Mouse (Mus musculus): ENCODE results near the gene Caprin2. TPM values are rescaled to one million over a fixed set of nuclear protein-coding genes. Genes with fewer than 3 reads are reported as not detected.
"Not testable (repeated sequence)": the region's sequence is repeated elsewhere in the genome, so short reads cannot be mapped to it uniquely, and the experiment has no call there.

Caprin2 gene
- 10.1 and 10.5 TPM in 2 replicates for polyA plus RNA-seq (2014; fragmentation: Nextera tagmentation; extraction: Ambion mirVana)

- Histone ChIP-seq H3K4me1 (ENCODE audit: control insufficient read depth in 2 of 2, insufficient read depth in 2 of 2, low read length in 2 of 2) (peaks cover 0 to 2% of the 10 kb centered on the region in 2 experiments; a peak in 2 of 4 replicates), H3K27me3 (ENCODE audit: control insufficient read depth, insufficient read depth, low read length) (no peaks in the 10 kb centered on the region), H3K4me2 (ENCODE audit: low read length) (peak within 1 kb of the TSS; percentile 89), H3K27ac (replicated peaks in 1 of 2; ENCODE audit: control insufficient read depth in 1 of 2, insufficient read depth in 1 of 2, low read depth in 2 of 2, low read length in 2 of 2) (peak within 1 kb of the TSS; percentile 71 to 83), H3K36me3 (ENCODE audit: control insufficient read depth, insufficient read depth, low read length) (no peaks in the 10 kb centered on the region), H3K9me3 (ENCODE audit: control insufficient read depth, low read length) (no peaks in the 10 kb centered on the region), H3K4me3 (ENCODE audit: control insufficient read depth in 1 of 2, insufficient read depth in 1 of 2, low read depth in 1 of 2, low read length in 2 of 2) (peak within 1 kb of the TSS; percentile 70 to 81), H3K9ac (ENCODE audit: low read length) (peak within 1 kb of the TSS; percentile 86)
- peak; percentile 98 for ATAC-seq (ENCODE audit: insufficient number of reproducible peaks, insufficient read depth, low FRiP score, low read depth)
- WGBS: under 1% methylated on average over 64 of the region's 65 CpGs
Observed at GRCm38 (mm10) chr6:148895773-148896506, at the start of gene Caprin2. Caprin2 (minus strand) TSS chr6:148896237.

- Histone ChIP-seq H3K4me3 (ENCODE audit: control insufficient read depth in 1 of 2, insufficient read depth in 1 of 2, low read depth in 1 of 2, low read length in 2 of 2) (peak overlapping the region; percentile 57 to 75), H3K36me3 (ENCODE audit: control insufficient read depth, insufficient read depth, low read length) (0 out of 2 replicates have a peak, but pooled peaks cover 6% of the 10 kb centered on the region), H3K4me2 (ENCODE audit: low read length) (peak overlapping the region; percentile 94), H3K4me1 (ENCODE audit: control insufficient read depth in 2 of 2, insufficient read depth in 2 of 2, low read length in 2 of 2) (peaks cover 2 to 13% of the 10 kb centered on the region in 2 experiments; a peak in 2 of 4 replicates), H3K27ac (replicated peaks in 1 of 2; ENCODE audit: control insufficient read depth in 1 of 2, insufficient read depth in 1 of 2, low read depth in 2 of 2, low read length in 2 of 2) (peak overlapping the region; percentile 86 to 93), H3K27me3 (ENCODE audit: control insufficient read depth, insufficient read depth, low read length) (no peaks in the 10 kb centered on the region), H3K9ac (ENCODE audit: low read length) (peak overlapping the region; percentile 96), H3K9me3 (ENCODE audit: control insufficient read depth, low read length) (no peaks in the 10 kb centered on the region)
- ATAC-seq (ENCODE audit: insufficient number of reproducible peaks, insufficient read depth, low FRiP score, low read depth): peak; percentile 70
- WGBS: under 1% methylated on average over 89 of the region's 92 CpGs
Observed at GRCm38 (mm10) chr6:148944767-148945508, 48.9 kb upstream of the Caprin2 start.

GRCm38 (mm10) chr6:148944344-148944766 lies 48.3 kb upstream of the Caprin2 start:
- Histone ChIP-seq H3K9ac (ENCODE audit: low read length) (peak overlapping the region; percentile 96), H3K4me2 (ENCODE audit: low read length) (peak overlapping the region; percentile 94), H3K27me3 (ENCODE audit: control insufficient read depth, insufficient read depth, low read length) (no peaks in the 10 kb centered on the region), H3K36me3 (ENCODE audit: control insufficient read depth, insufficient read depth, low read length) (0 out of 2 replicates have a peak, but pooled peaks cover 6% of the 10 kb centered on the region), H3K4me1 (ENCODE audit: control insufficient read depth in 2 of 2, insufficient read depth in 2 of 2, low read length in 2 of 2) (peaks cover 2 to 13% of the 10 kb centered on the region in 2 experiments; a peak in 2 of 4 replicates), H3K27ac (replicated peaks in 1 of 2; ENCODE audit: control insufficient read depth in 1 of 2, insufficient read depth in 1 of 2, low read depth in 2 of 2, low read length in 2 of 2) (peak overlapping the region; percentile 86 to 93), H3K4me3 (ENCODE audit: control insufficient read depth in 1 of 2, insufficient read depth in 1 of 2, low read depth in 1 of 2, low read length in 2 of 2) (peak overlapping the region; percentile 57 to 75), H3K9me3 (ENCODE audit: control insufficient read depth, low read length) (no peaks in the 10 kb centered on the region)
- no peak for ATAC-seq (ENCODE audit: insufficient number of reproducible peaks, insufficient read depth, low FRiP score, low read depth)
- WGBS: 0% methylated on average over 26 of the region's 30 CpGs

GRCm38 (mm10) chr6:148943695-148944094 lies 47.7 kb upstream of the Caprin2 start:
- Histone ChIP-seq H3K36me3 (ENCODE audit: control insufficient read depth, insufficient read depth, low read length) (0 out of 2 replicates have a peak, but pooled peaks cover 6% of the 10 kb centered on the region), H3K9ac (ENCODE audit: low read length) (peak overlapping the region; percentile 96), H3K4me2 (ENCODE audit: low read length) (peak overlapping the region; percentile 94), H3K4me1 (ENCODE audit: control insufficient read depth in 2 of 2, insufficient read depth in 2 of 2, low read length in 2 of 2) (peaks cover 2 to 13% of the 10 kb centered on the region in 2 experiments; a peak in 2 of 4 replicates), H3K9me3 (ENCODE audit: control insufficient read depth, low read length) (no peaks in the 10 kb centered on the region), H3K27ac (replicated peaks in 1 of 2; ENCODE audit: control insufficient read depth in 1 of 2, insufficient read depth in 1 of 2, low read depth in 2 of 2, low read length in 2 of 2) (no peak overlapping the region), H3K27me3 (ENCODE audit: control insufficient read depth, insufficient read depth, low read length) (no peaks in the 10 kb centered on the region), H3K4me3 (ENCODE audit: control insufficient read depth in 1 of 2, insufficient read depth in 1 of 2, low read depth in 1 of 2, low read length in 2 of 2) (peak overlapping the region; percentile 57 to 75; a peak in 3 of 4 replicates)
- ATAC-seq (ENCODE audit: insufficient number of reproducible peaks, insufficient read depth, low FRiP score, low read depth): no peak
- 29% methylated on average over 3 of the region's 3 CpGs for WGBS

GRCm38 (mm10) chr6:148942406-148942805 lies 46.4 kb upstream of the Caprin2 start:
- 0 out of 2 replicates have a peak, but pooled peaks cover 6% of the 10 kb centered on the region for H3K36me3 ChIP-seq (ENCODE audit: control insufficient read depth, insufficient read depth, low read length)
- 77% methylated on average over 4 of the region's 4 CpGs for WGBS
- ATAC-seq (ENCODE audit: insufficient number of reproducible peaks, insufficient read depth, low FRiP score, low read depth): no peak
- H3K9ac ChIP-seq (ENCODE audit: low read length): no peak overlapping the region
- no peak overlapping the region for H3K4me2 ChIP-seq (ENCODE audit: low read length)
- no peak overlapping the region for H3K27ac ChIP-seq (replicated peaks in 1 of 2; ENCODE audit: control insufficient read depth in 1 of 2, insufficient read depth in 1 of 2, low read depth in 2 of 2, low read length in 2 of 2)
- no peak overlapping the region for H3K4me3 ChIP-seq (ENCODE audit: control insufficient read depth in 1 of 2, insufficient read depth in 1 of 2, low read depth in 1 of 2, low read length in 2 of 2)
- no peaks in the 10 kb centered on the region for H3K27me3 ChIP-seq (ENCODE audit: control insufficient read depth, insufficient read depth, low read length)
- H3K4me1 ChIP-seq (ENCODE audit: control insufficient read depth in 2 of 2, insufficient read depth in 2 of 2, low read length in 2 of 2): peaks cover 2 to 13% of the 10 kb centered on the region in 2 experiments; a peak in 2 of 4 replicates
- no peaks in the 10 kb centered on the region for H3K9me3 ChIP-seq (ENCODE audit: control insufficient read depth, low read length)

- Histone ChIP-seq H3K4me1 (ENCODE audit: control insufficient read depth in 2 of 2, insufficient read depth in 2 of 2, low read length in 2 of 2) (peaks cover 2 to 11% of the 10 kb centered on the region in 2 experiments; a peak in 2 of 4 replicates), H3K4me2 (ENCODE audit: low read length) (no peak overlapping the region), H3K4me3 (ENCODE audit: control insufficient read depth in 1 of 2, insufficient read depth in 1 of 2, low read depth in 1 of 2, low read length in 2 of 2) (no peak overlapping the region), H3K27me3 (ENCODE audit: control insufficient read depth, insufficient read depth, low read length) (no peaks in the 10 kb centered on the region), H3K9ac (ENCODE audit: low read length) (no peak overlapping the region), H3K9me3 (ENCODE audit: control insufficient read depth, low read length) (no peaks in the 10 kb centered on the region), H3K27ac (replicated peaks in 1 of 2; ENCODE audit: control insufficient read depth in 1 of 2, insufficient read depth in 1 of 2, low read depth in 2 of 2, low read length in 2 of 2) (no peak overlapping the region), H3K36me3 (ENCODE audit: control insufficient read depth, insufficient read depth, low read length) (0 out of 2 replicates have a peak, but pooled peaks cover 6% of the 10 kb centered on the region)
- no peak for ATAC-seq (ENCODE audit: insufficient number of reproducible peaks, insufficient read depth, low FRiP score, low read depth)
- WGBS: 61% methylated on average over 5 of the region's 5 CpGs
Observed at GRCm38 (mm10) chr6:148941880-148942279, 45.8 kb upstream of the Caprin2 start.

- not testable (repeated sequence) for H3K9me3 ChIP-seq (ENCODE audit: control insufficient read depth, low read length); H3K4me2 ChIP-seq (ENCODE audit: low read length); H3K9ac ChIP-seq (ENCODE audit: low read length); H3K4me3 ChIP-seq (ENCODE audit: control insufficient read depth in 1 of 2, insufficient read depth in 1 of 2, low read depth in 1 of 2, low read length in 2 of 2); H3K36me3 ChIP-seq (ENCODE audit: control insufficient read depth, insufficient read depth, low read length); ATAC-seq (ENCODE audit: insufficient number of reproducible peaks, insufficient read depth, low FRiP score, low read depth); H3K27me3 ChIP-seq (ENCODE audit: control insufficient read depth, insufficient read depth, low read length); H3K27ac ChIP-seq (replicated peaks in 1 of 2; ENCODE audit: control insufficient read depth in 1 of 2, insufficient read depth in 1 of 2, low read depth in 2 of 2, low read length in 2 of 2)
- H3K4me1 ChIP-seq (ENCODE audit: control insufficient read depth in 2 of 2, insufficient read depth in 2 of 2, low read length in 2 of 2): peaks cover 2 to 12% of the 10 kb centered on the region in 2 experiments; a peak in 3 of 4 replicates
- WGBS: 86% methylated on average over 1 of the region's 3 CpGs
Observed at GRCm38 (mm10) chr6:148940383-148940782, 44.3 kb upstream of the Caprin2 start.
